Mouse (Mus musculus) lung, adult 2 months (tissue): Measurements from ENCODE around the gene 4931429L15Rik. TPM values are rescaled to one million over a fixed set of nuclear protein-coding genes. Genes with fewer than 3 reads are reported as not detected.

Source experiments
- DNase-seq: peaks from one replicate; pipeline ENCODE4 v3.0.0; 2022
- H3K4me1 ChIP-seq: fragments of 200-500 bp; 2 replicates; pipeline ENCODE4 v1.6.1; 2011; ENCODE audit warnings: low read length; ENCODE audit not compliant: control insufficient read depth, insufficient read depth
- H3K4me3 ChIP-seq: fragments of 200-500 bp; replicated peaks from 2 replicates; pipeline ENCODE3; 2011; ENCODE audit warnings: low read depth, mild to moderate bottlenecking, control low read depth, low read length; ENCODE audit errors: extremely low read depth
- CTCF ChIP-seq: fragments of 200-500 bp; IDR thresholded peaks from 2 replicates; pipeline ENCODE4 v1.5.1; 2011; ENCODE audit warnings: mild to moderate bottlenecking, low read length, control low read depth; ENCODE audit not compliant: insufficient read depth
- POLR2A ChIP-seq: fragments of 200-500 bp; IDR thresholded peaks from 2 replicates; pipeline ENCODE4 v1.6.1; 2011; ENCODE audit warnings: low read depth, mild to moderate bottlenecking, control low read depth, low read length, borderline replicate concordance; ENCODE audit errors: extremely low read depth
- WGBS: fragments of 180-500 bp; shearing (Covaris S2); methylation state at CpG from one replicate; pipeline ENCODE4 v1.1.7; 2018; 5-methylcytosine and 5-hydroxymethylcytosine counted together
- polyA plus RNA-seq: library from polyadenylated mRNA; depleted of rRNA; stranded (reverse); fragments of >200 nt; gene quantifications from 2 replicates; pipeline ENCODE4 v1.2.3, GENCODE M21; 2012; rRNA removed

The 4931429L15Rik gene
- polyA plus RNA-seq, 1 experiment: not detected

GRCm38 (mm10) chr9:46268343-46268873, 51.4 kb downstream of the 4931429L15Rik start, which contains the start of gene Apoa5:
Gene Apoa5, plus strand, starts transcription at chr9:46268633.
- H3K4me3 ChIP-seq: no peak within 1 kb of the TSS
- peaks cover under 1% of the 10 kb centered on the region; the same call in 1 of the 2 replicates for H3K4me1 ChIP-seq
- 34% methylated on average over 7 of the region's 7 CpGs for WGBS
- DNase-seq: no peak
- TF ChIP-seq CTCF: no peak
- no peak for TF ChIP-seq POLR2A

GRCm38 (mm10) chr9:46261131-46261530, 58.7 kb downstream of the 4931429L15Rik start:
- no peak overlapping the region for H3K4me3 ChIP-seq
- WGBS: 74% methylated on average over 7 of the region's 7 CpGs
- H3K4me1 ChIP-seq: 0 out of 2 replicates have a peak, but pooled peaks cover 2% of the 10 kb centered on the region
- no peak for DNase-seq
- TF ChIP-seq POLR2A (no peak), CTCF (no peak)

GRCm38 (mm10) chr9:46259111-46259510, 60.7 kb downstream of the 4931429L15Rik start:
- 85% methylated on average over 6 of the region's 6 CpGs for WGBS
- TF ChIP-seq POLR2A (no peak), CTCF (no peak)
- DNase-seq: no peak
- Histone ChIP-seq H3K4me1 (0 out of 2 replicates have a peak, but pooled peaks cover 2% of the 10 kb centered on the region), H3K4me3 (no peak overlapping the region)

GRCm38 (mm10) chr9:46257546-46257945, 62.2 kb downstream of the 4931429L15Rik start:
- DNase-seq: no peak
- WGBS: 66% methylated on average over 3 of the region's 3 CpGs
- no peak overlapping the region for H3K4me3 ChIP-seq
- TF ChIP-seq CTCF: no peak
- TF ChIP-seq POLR2A: no peak
- 0 out of 2 replicates have a peak, but pooled peaks cover 2% of the 10 kb centered on the region for H3K4me1 ChIP-seq

GRCm38 (mm10) chr9:46256658-46257385, 63.0 kb downstream of the 4931429L15Rik start:
- WGBS: 80% methylated on average over 10 of the region's 10 CpGs

GRCm38 (mm10) chr9:46256177-46256576, 63.6 kb downstream of the 4931429L15Rik start:
- H3K4me3 ChIP-seq: no peak overlapping the region
- no peak for DNase-seq
- 81% methylated on average over 7 of the region's 7 CpGs for WGBS
- no peak for TF ChIP-seq CTCF
- TF ChIP-seq POLR2A: no peak
- H3K4me1 ChIP-seq: 0 out of 2 replicates have a peak, but pooled peaks cover 2% of the 10 kb centered on the region

More at GRCm38 (mm10) chr9:46256658-46257385, 63.0 kb downstream of the 4931429L15Rik start:
- TF ChIP-seq POLR2A (no peak), CTCF (no peak)
- DNase-seq: no peak
- Histone ChIP-seq H3K4me3 (no peak overlapping the region), H3K4me1 (0 out of 2 replicates have a peak, but pooled peaks cover 2% of the 10 kb centered on the region)

Other genes with a start within 250 kb of the 4931429L15Rik start
- gene Apoa1, start 91.4 kb downstream of the 4931429L15Rik start, polyA plus RNA-seq: 2.0 and 3.2 TPM in 2 replicates
- gene Apoc3, start 84.3 kb downstream of the 4931429L15Rik start, polyA plus RNA-seq: 1.8 and 2.6 TPM in 2 replicates
- 0.09 and 0.30 TPM in 2 replicates for gene Apoa4, start 79.3 kb downstream of the 4931429L15Rik start, polyA plus RNA-seq
- 0.25 and 0.67 TPM in 2 replicates for gene Apoa5, start 51.4 kb downstream of the 4931429L15Rik start, polyA plus RNA-seq
- 15.4 and 16.2 TPM in 2 replicates for gene Zpr1, start 46.9 kb downstream of the 4931429L15Rik start, polyA plus RNA-seq
- gene Bud13, start 37.0 kb downstream of the 4931429L15Rik start, polyA plus RNA-seq: 8.4 and 10.0 TPM in 2 replicates